Mouse (Mus musculus): ENCODE data around the gene Sh3glb2.

GRCm38 (mm10) chr2:30325296-30325695 is 33.8 kb downstream of the Sh3glb2 start:
- TF ChIP-seq POLR2A (IDR thresholded peaks at IDR 0.05; ENCODE audit: low read depth, low read length) = no peak
- no peak for TF ChIP-seq CTCF (IDR thresholded peaks at IDR 0.05; ENCODE audit: borderline replicate concordance, insufficient read depth, low read length)

All from embryonic fibroblast, embryonic 13.5 days (primary cell).